ENCODE assay signal across 17 mouse cellular contexts in genomic region chr9:27201472-27202219, GRCm38 (mm10). TPM values are rescaled to one million over a fixed set of nuclear protein-coding genes. Genes with fewer than 3 reads are reported as not detected.
DNase-seq lines count a peak whose midpoint lies in the region; ATAC-seq and TF ChIP-seq lines count a peak whose summit lies in the region.
"Had no signal": no experiment of that assay in that cellular context is flagged by ENCODE, and none has a peak within 500 bp of the region (broad histone marks: within the 10 kb centered on the region; RNA-seq: fewer than 3 reads in every experiment).

No protein-coding gene starts in this region.

- H3K9ac ChIP-seq in forebrain, embryonic 13.5 days = no peak overlapping the region
- no peak overlapping the region for H3K9ac ChIP-seq in forebrain, embryonic 11.5 days (ENCODE audit: low read length)
- no peak overlapping the region for H3K9ac ChIP-seq in hindbrain, postnatal 0 days (replicated peaks; ENCODE audit: low read length)
- no peak overlapping the region for H3K9ac ChIP-seq in midbrain, embryonic 16.5 days (ENCODE audit: low read depth, low read length)

- peaks cover 34% of the 10 kb centered on the region for H3K4me1 ChIP-seq in forebrain, embryonic 13.5 days
- peaks cover 8% of the 10 kb centered on the region; the same call in 1 of the 2 replicates for H3K4me1 ChIP-seq in forebrain, embryonic 11.5 days (replicated peaks; ENCODE audit: control insufficient read depth, insufficient read depth, low read length)
- peaks cover 13% of the 10 kb centered on the region; the same call in 1 of the 2 replicates for H3K4me1 ChIP-seq in hindbrain, postnatal 0 days (ENCODE audit: insufficient read depth, low read length)
- peaks cover 28% of the 10 kb centered on the region for H3K4me1 ChIP-seq in midbrain, embryonic 16.5 days (ENCODE audit: control insufficient read depth, insufficient read depth, low read length)
- H3K4me1 ChIP-seq: megakaryocyte, embryonic 14.5 days had no signal

- TF ChIP-seq CTCF in hindbrain, postnatal 0 days (IDR thresholded peaks at IDR 0.05; ENCODE audit: low read depth) = no peak

- 0 out of 2 replicates have a peak, but pooled peaks cover 6% of the 10 kb centered on the region for H3K9me3 ChIP-seq in forebrain, embryonic 13.5 days (replicated peaks)
- no peaks in the 10 kb centered on the region for H3K9me3 ChIP-seq in forebrain, embryonic 11.5 days (ENCODE audit: control insufficient read depth, low read length)
- no peaks in the 10 kb centered on the region for H3K9me3 ChIP-seq in hindbrain, postnatal 0 days (ENCODE audit: low read length)
- no peaks in the 10 kb centered on the region for H3K9me3 ChIP-seq in midbrain, embryonic 16.5 days (replicated peaks; ENCODE audit: control insufficient read depth, low read length, poor library complexity, severe bottlenecking)

- no peaks in the 10 kb centered on the region for H3K36me3 ChIP-seq in forebrain, embryonic 13.5 days (ENCODE audit: poor library complexity, severe bottlenecking)
- H3K36me3 ChIP-seq in forebrain, embryonic 11.5 days (ENCODE audit: control insufficient read depth, insufficient read depth, low read length) = no peaks in the 10 kb centered on the region
- H3K36me3 ChIP-seq in hindbrain, postnatal 0 days (ENCODE audit: insufficient read depth, low read length) = no peaks in the 10 kb centered on the region
- H3K36me3 ChIP-seq in midbrain, embryonic 16.5 days (ENCODE audit: control insufficient read depth, insufficient read depth, low read length) = no peaks in the 10 kb centered on the region

- peaks cover 16% of the 10 kb centered on the region for H3K27me3 ChIP-seq in forebrain, embryonic 13.5 days
- no peaks in the 10 kb centered on the region for H3K27me3 ChIP-seq in forebrain, embryonic 11.5 days (ENCODE audit: control insufficient read depth, insufficient read depth, low read length)
- H3K27me3 ChIP-seq in hindbrain, postnatal 0 days (ENCODE audit: insufficient read depth, low read length) = no peaks in the 10 kb centered on the region
- no peaks in the 10 kb centered on the region for H3K27me3 ChIP-seq in midbrain, embryonic 16.5 days (ENCODE audit: control insufficient read depth, insufficient read depth, low read depth, low read length)
- H3K27me3 ChIP-seq: CH12.LX had no signal

- no peak overlapping the region for H3K4me3 ChIP-seq in forebrain, embryonic 13.5 days
- no peak overlapping the region for H3K4me3 ChIP-seq in forebrain, embryonic 11.5 days (ENCODE audit: low read depth, low read length)
- no peak overlapping the region for H3K4me3 ChIP-seq in hindbrain, postnatal 0 days (ENCODE audit: low read length)
- H3K4me3 ChIP-seq in midbrain, embryonic 16.5 days (ENCODE audit: low read depth, low read length) = no peak overlapping the region
- H3K4me3 ChIP-seq: heart, adult 2 months; megakaryocyte, embryonic 14.5 days had no signal

- no peak overlapping the region for H3K4me2 ChIP-seq in forebrain, embryonic 13.5 days
- H3K4me2 ChIP-seq in forebrain, embryonic 11.5 days (ENCODE audit: low read depth, low read length, severe bottlenecking) = no peak overlapping the region
- H3K4me2 ChIP-seq in hindbrain, postnatal 0 days (ENCODE audit: low read depth, low read length) = no peak overlapping the region
- H3K4me2 ChIP-seq in midbrain, embryonic 16.5 days (ENCODE audit: low read length) = no peak overlapping the region

- peak overlapping the region; percentile 76; the same call in 1 of the 2 replicates for H3K27ac ChIP-seq in forebrain, embryonic 13.5 days
- H3K27ac ChIP-seq in forebrain, embryonic 11.5 days (ENCODE audit: low read depth, low read length) = no peak overlapping the region
- peak overlapping the region; percentile 68; the same call in 1 of the 2 replicates for H3K27ac ChIP-seq in hindbrain, postnatal 0 days
- H3K27ac ChIP-seq in midbrain, embryonic 16.5 days (ENCODE audit: low read length) = peak overlapping the region; percentile 90; the same call in 1 of the 2 replicates
- H3K27ac ChIP-seq: heart, adult 2 months had no signal

- no peak for ATAC-seq in forebrain, embryonic 13.5 days
- ATAC-seq in forebrain, embryonic 11.5 days (replicated peaks; ENCODE audit: low FRiP score) = no peak
- ATAC-seq in hindbrain, postnatal 0 days = no peak
- ATAC-seq in midbrain, embryonic 16.5 days = no peak

- no peak for DNase-seq in forebrain, embryonic 11.5 days (ENCODE audit: low spot score)
- peak; percentile 30 for DNase-seq in kidney, postnatal 14 days
- no peak for DNase-seq in kidney, adult 11 months
- no peak for DNase-seq in hindbrain, postnatal 0 days (ENCODE audit: low spot score)
- no peak for DNase-seq in urinary bladder, postnatal 36 days (ENCODE audit: low spot score in 2 of 2)
- no peak for DNase-seq in spleen, adult 18-20 months
- DNase-seq: cerebellum, adult 9-10 months; heart, adult 2 months; heart, postnatal 36 days; kidney, postnatal 25 days; layer of hippocampus, postnatal 36 days; retina, postnatal 1 day; thymus, adult 2 months had no signal

- 85% methylated on average over 8 of the region's 8 CpGs for WGBS in forebrain, embryonic 13.5 days
- 84% methylated on average over 8 of the region's 8 CpGs for WGBS in forebrain, embryonic 11.5 days
- 79% methylated on average over 8 of the region's 8 CpGs for WGBS in hindbrain, postnatal 0 days
- 88% methylated on average over 8 of the region's 8 CpGs for WGBS in midbrain, embryonic 16.5 days

RNA-seq across cellular contexts. Expression of gene Jam3, which starts 46.4 kb away (rescaled TPM):
- 113 and 123 TPM in 2 replicates for polyA plus RNA-seq in forebrain, embryonic 13.5 days (2015; fragmentation: Nextera tagmentation; extraction: Ambion mirVana)
- polyA plus RNA-seq in forebrain, embryonic 11.5 days (2014; fragmentation: Nextera tagmentation; extraction: Ambion mirVana) = 168 and 176 TPM in 2 replicates
- total RNA-seq in hindbrain, postnatal 0 days (2014; rRNA removed) = 33.8 and 37.6 TPM in 2 replicates
- polyA plus RNA-seq in hindbrain, postnatal 0 days (2015; fragmentation: Nextera tagmentation; extraction: Ambion mirVana) = 28.9 and 32.6 TPM in 2 replicates
- polyA plus RNA-seq in midbrain, embryonic 16.5 days (2015; fragmentation: Nextera tagmentation; extraction: Ambion mirVana) = 46.3 and 57.8 TPM in 2 replicates
